Mouse (Mus musculus): ENCODE results near the gene Txk. TPM values are rescaled to one million over a fixed set of nuclear protein-coding genes. Genes with fewer than 3 reads are reported as not detected.

The Txk gene
- polyA plus RNA-seq (2015; fragmentation: Nextera tagmentation; extraction: Ambion mirVana): 0.19 TPM in 1 of 2 replicates, not detected in the other

GRCm38 (mm10) chr5:72752585-72752984 lies at the start of gene Txk:
TSS of gene Txk (minus strand) at chr5:72752777.

GRCm38 (mm10) chr5:72647418-72647907 lies 105.1 kb downstream of the Txk start, which contains the start of gene Nipal1:
TSS of gene Nipal1 (plus strand) at chr5:72647795.

Other genes starting within 250 kb of the Txk start
- gene Corin, start 248.3 kb downstream of the Txk start, polyA plus RNA-seq (2015; fragmentation: Nextera tagmentation; extraction: Ambion mirVana): 0.50 and 0.68 TPM in 2 replicates
- gene Nfxl1, start 193.1 kb downstream of the Txk start, polyA plus RNA-seq (2015; fragmentation: Nextera tagmentation; extraction: Ambion mirVana): 9.6 and 10.5 TPM in 2 replicates
- gene Zar1, start 171.5 kb downstream of the Txk start, polyA plus RNA-seq (2015; fragmentation: Nextera tagmentation; extraction: Ambion mirVana): 9.0 and 9.4 TPM in 2 replicates
- gene Gm5868, start 165.2 kb downstream of the Txk start, polyA plus RNA-seq (2015; fragmentation: Nextera tagmentation; extraction: Ambion mirVana): 3.6 and 5.0 TPM in 2 replicates
- gene Cnga1, start 108.5 kb downstream of the Txk start, polyA plus RNA-seq (2015; fragmentation: Nextera tagmentation; extraction: Ambion mirVana): not detected in 2 replicates
- 3.2 and 4.1 TPM in 2 replicates for gene Nipal1, start 105.0 kb downstream of the Txk start, polyA plus RNA-seq (2015; fragmentation: Nextera tagmentation; extraction: Ambion mirVana)
- gene Tec, start 115.7 kb upstream of the Txk start, polyA plus RNA-seq (2015; fragmentation: Nextera tagmentation; extraction: Ambion mirVana): 7.6 and 8.1 TPM in 2 replicates
- gene Slain2, start 161.5 kb upstream of the Txk start, polyA plus RNA-seq (2015; fragmentation: Nextera tagmentation; extraction: Ambion mirVana): 12.3 and 15.1 TPM in 2 replicates
- gene Gm10135, start 221.9 kb upstream of the Txk start, polyA plus RNA-seq (2015; fragmentation: Nextera tagmentation; extraction: Ambion mirVana): not detected in 2 replicates

Measured in neural tube, postnatal 0 days (tissue).